Mouse (Mus musculus): ENCODE results near the gene Zfp655. TPM values are rescaled to one million over a fixed set of nuclear protein-coding genes. Genes with fewer than 3 reads are reported as not detected.

The Zfp655 gene
- polyA plus RNA-seq, 1 experiment from 2014 or later, result 34.1 TPM

Other genes starting within 250 kb of the Zfp655 start
- not detected in 2 replicates for gene Gm4871, start 199.0 kb upstream of the Zfp655 start, polyA plus RNA-seq (2015; fragmentation: Nextera tagmentation; extraction: Ambion mirVana)
- gene 1700018F24Rik, start 188.7 kb upstream of the Zfp655 start, polyA plus RNA-seq (2015; fragmentation: Nextera tagmentation; extraction: Ambion mirVana), result not detected in 2 replicates
- 251 and 263 TPM in 2 replicates for gene Arpc1a, start 147.9 kb upstream of the Zfp655 start, polyA plus RNA-seq (2015; fragmentation: Nextera tagmentation; extraction: Ambion mirVana)
- not detected in 2 replicates for gene Kpna7, start 147.7 kb upstream of the Zfp655 start, polyA plus RNA-seq (2015; fragmentation: Nextera tagmentation; extraction: Ambion mirVana)
- gene Arpc1b, start 117.5 kb upstream of the Zfp655 start, polyA plus RNA-seq (2015; fragmentation: Nextera tagmentation; extraction: Ambion mirVana), result 59.5 and 73.1 TPM in 2 replicates
- gene Pdap1, start 91.5 kb upstream of the Zfp655 start, polyA plus RNA-seq (2015; fragmentation: Nextera tagmentation; extraction: Ambion mirVana), result 102 and 117 TPM in 2 replicates
- gene Bud31, start 91.4 kb upstream of the Zfp655 start, polyA plus RNA-seq (2015; fragmentation: Nextera tagmentation; extraction: Ambion mirVana), result 175 and 176 TPM in 2 replicates
- gene Ptcd1, start 64.6 kb upstream of the Zfp655 start, polyA plus RNA-seq (2015; fragmentation: Nextera tagmentation; extraction: Ambion mirVana), result 25.0 and 26.5 TPM in 2 replicates
- 53.6 and 57.7 TPM in 2 replicates for gene Cpsf4, start 64.5 kb upstream of the Zfp655 start, polyA plus RNA-seq (2015; fragmentation: Nextera tagmentation; extraction: Ambion mirVana)
- gene Atp5j2, start 39.7 kb upstream of the Zfp655 start, polyA plus RNA-seq (2015; fragmentation: Nextera tagmentation; extraction: Ambion mirVana), result 604 and 630 TPM in 2 replicates
- 15.7 and 17.0 TPM in 2 replicates for gene Zkscan14, start 29.8 kb upstream of the Zfp655 start, polyA plus RNA-seq (2015; fragmentation: Nextera tagmentation; extraction: Ambion mirVana)
- gene Zkscan5, start 27.2 kb upstream of the Zfp655 start, polyA plus RNA-seq (2015; fragmentation: Nextera tagmentation; extraction: Ambion mirVana), result 16.2 and 17.2 TPM in 2 replicates
- 0.43 and 1.2 TPM in 2 replicates for gene Zscan25, start 48.8 kb downstream of the Zfp655 start, polyA plus RNA-seq (2015; fragmentation: Nextera tagmentation; extraction: Ambion mirVana)
- gene Cyp3a57, start 113.6 kb downstream of the Zfp655 start, polyA plus RNA-seq (2015; fragmentation: Nextera tagmentation; extraction: Ambion mirVana), result not detected in 2 replicates
- not detected in 2 replicates for gene Cyp3a16, start 238.0 kb downstream of the Zfp655 start, polyA plus RNA-seq (2015; fragmentation: Nextera tagmentation; extraction: Ambion mirVana)

All from midbrain, embryonic 15.5 days (tissue).